Mouse (Mus musculus): ENCODE data around the gene Tfeb. TPM values are rescaled to one million over a fixed set of nuclear protein-coding genes. Genes with fewer than 3 reads are reported as not detected.

Gene Tfeb
- not detected for polyA plus RNA-seq (2014; fragmentation: Illumina TruSeq; extraction: RNeasy Lipid Tissue Mini Kit (QIAGEN cat#74804); ENCODE audit: low read depth, low replicate concordance)

GRCm38 (mm10) chr17:47736856-47737255 is at the start of gene Tfeb:
Gene Tfeb, plus strand, starts transcription at chr17:47737030.

DNA sequence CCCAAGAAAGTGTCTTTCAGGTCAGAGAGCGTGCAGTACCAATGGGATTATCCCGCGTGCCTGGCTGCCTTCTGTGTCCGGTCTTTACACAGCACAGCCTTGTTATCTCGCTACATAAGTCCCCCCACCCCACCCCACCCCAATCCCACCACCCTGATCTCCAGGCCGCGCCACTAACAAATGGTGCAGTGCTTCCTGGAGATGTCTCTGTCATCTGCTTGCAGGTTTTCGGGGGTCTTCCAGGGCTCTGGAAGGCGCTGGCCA is 48.6 kb upstream of the Tfeb start, which contains the start of gene Tomm6:
Gene Tomm6 (minus strand): TSS at position 43 of the 264 bp plus-strand sequence.

DNA sequence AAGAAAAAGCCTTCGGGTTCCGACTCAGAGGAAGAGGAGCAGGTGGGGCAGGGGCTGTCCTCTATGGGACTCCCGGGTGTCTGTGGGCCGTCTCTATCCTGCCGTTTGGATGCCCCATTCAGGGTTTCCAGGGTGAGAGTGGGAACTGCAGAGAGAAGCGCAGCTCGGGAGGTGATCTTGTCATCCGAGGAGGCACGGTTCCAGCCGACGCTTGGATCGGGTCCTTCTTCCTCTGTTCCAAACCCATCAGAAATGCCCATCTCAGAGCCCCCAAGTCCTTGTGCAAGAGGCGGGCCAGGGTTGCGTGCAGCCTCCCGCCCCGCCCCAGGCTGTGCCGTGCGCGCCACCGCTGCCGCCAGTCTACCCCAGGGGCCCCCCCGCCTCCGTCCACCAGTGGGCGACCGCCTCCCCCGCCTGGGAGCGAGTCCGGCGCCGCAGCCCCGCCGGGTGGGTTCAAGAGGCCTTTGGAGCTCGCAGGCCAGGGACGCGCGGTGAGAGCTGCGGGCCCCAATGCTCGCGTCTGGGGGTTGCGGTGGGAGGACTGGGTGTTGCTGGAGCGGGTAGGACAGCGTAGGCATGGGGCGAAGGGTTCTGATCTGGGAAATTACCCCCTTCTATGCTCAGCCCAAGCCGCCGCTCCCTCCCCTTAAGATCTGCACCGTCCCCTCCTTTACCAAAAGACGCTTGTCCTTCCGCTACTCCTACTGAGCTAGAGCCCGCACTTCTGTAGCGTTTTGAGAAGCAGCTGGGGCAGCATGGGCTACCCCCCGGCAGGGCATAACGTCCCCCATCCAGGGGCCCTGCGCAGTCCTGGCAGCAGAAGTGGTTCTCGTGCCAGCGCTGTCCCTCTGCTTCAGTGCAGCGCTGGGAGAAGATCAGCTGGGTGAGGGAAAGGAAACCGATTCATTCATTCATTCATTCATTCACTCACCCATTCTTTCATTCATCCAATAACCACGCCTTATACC is 47.9 kb upstream of the Tfeb start, which contains the start of gene Frs3:
Gene Frs3 (plus strand): TSS at position 423 of the 968 bp plus-strand sequence.

GRCm38 (mm10) chr17:47694442-47694502 is 42.6 kb upstream of the Tfeb start, which contains the start of gene Gm21981:
Gene Gm21981, minus strand, starts transcription at chr17:47694455.

DNA sequence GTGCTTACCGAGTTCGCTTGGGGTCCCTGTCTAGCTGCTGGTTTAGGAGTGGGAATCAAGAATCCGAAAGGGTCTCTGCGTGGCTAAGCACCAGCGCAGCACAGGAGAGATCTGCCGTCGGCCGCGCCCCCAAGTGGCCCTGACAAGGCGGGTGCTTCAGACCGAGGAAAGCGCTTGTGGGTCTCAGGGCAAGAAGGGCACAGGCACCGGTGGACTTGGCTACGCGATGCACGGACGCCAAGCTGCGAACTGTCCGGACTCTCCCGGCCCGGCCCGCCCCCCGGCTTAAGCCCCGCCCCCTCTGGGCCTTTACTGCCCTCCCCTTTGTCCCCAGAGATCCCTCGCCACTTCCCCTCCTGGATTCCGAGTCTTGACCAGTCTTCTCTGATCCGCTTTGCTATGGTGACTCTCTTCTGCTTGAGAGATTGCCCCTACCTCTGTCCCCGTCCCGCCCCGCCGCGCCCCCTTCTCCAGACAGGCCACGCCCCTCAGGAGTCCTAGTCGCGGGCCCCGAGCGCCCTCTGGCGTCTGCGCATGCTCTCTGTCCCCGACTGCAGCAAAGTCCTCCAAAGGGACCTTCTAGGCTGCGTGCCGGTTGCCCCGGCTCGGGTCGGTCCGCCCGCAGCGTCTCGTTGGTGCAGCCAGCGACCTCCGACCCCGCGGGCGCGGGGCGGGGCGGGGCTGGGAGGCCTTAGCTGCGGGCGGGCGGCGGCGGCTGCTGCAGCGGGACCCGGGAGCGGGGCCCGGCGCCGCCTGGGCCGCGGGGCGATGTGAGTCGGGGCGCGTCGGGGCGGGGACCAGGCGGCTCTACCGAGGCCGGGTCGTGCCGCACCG is 42.1 kb upstream of the Tfeb start, which contains the start of gene Prickle4:
Gene Prickle4 (minus strand): TSS at position 234 of the 834 bp plus-strand sequence.

DNA sequence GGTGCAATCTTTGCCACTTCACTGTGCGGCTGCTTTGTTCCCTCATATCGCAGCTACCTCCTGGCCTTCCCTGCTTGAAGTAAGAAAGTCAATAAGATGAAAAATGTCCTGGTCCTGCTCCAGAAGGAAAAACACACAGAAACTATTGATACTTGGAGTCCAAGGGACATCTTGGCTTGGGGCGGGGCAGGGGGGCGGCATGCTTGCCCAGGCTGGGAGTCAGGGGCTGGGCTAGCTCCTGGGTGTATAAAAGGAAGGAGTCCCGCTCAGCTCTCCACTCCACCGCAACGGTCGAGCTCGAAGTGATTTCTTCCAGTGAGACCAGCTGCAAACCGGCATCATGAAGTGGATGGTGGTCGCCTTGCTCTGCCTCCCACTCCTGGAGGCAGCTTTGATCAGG is 10.3 kb upstream of the Tfeb start, which contains the start of gene Pgc:
Gene Pgc (plus strand): TSS at position 277 of the 400 bp plus-strand sequence.

DNA sequence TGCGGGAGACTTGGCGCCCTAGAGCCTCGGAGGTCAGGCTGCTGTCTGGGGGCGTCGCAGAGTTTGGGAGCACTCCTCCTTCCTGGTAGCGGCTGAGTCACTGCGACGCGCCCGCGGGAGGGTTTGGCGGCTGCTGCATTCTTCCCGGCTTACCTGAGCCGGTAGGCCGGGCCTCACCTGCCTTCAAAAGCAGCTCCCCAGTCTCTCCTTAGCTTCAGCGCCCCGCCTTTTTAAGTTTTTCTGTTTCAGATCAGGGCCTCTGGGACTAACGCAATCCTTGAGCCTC is 97.6 kb downstream of the Tfeb start, which contains the start of gene Mdfi:
Gene Mdfi (minus strand): TSS at position 210 of the 286 bp plus-strand sequence.

Other genes with a start within 250 kb of the Tfeb start
- gene Taf8, start 234.7 kb upstream of the Tfeb start, polyA plus RNA-seq (2014; fragmentation: Illumina TruSeq; extraction: RNeasy Lipid Tissue Mini Kit (QIAGEN cat#74804); ENCODE audit: low read depth, low replicate concordance), result 6.2 TPM
- gene Ccnd3, start 232.0 kb upstream of the Tfeb start, polyA plus RNA-seq (2014; fragmentation: Illumina TruSeq; extraction: RNeasy Lipid Tissue Mini Kit (QIAGEN cat#74804); ENCODE audit: low read depth, low replicate concordance), result 27.5 TPM
- gene Bysl, start 125.5 kb upstream of the Tfeb start, polyA plus RNA-seq (2014; fragmentation: Illumina TruSeq; extraction: RNeasy Lipid Tissue Mini Kit (QIAGEN cat#74804); ENCODE audit: low read depth, low replicate concordance), result 2.0 TPM
- gene Med20, start 125.4 kb upstream of the Tfeb start, polyA plus RNA-seq (2014; fragmentation: Illumina TruSeq; extraction: RNeasy Lipid Tissue Mini Kit (QIAGEN cat#74804); ENCODE audit: low read depth, low replicate concordance), result 16.0 TPM
- 0.52 TPM for gene Gm20517, start 125.4 kb upstream of the Tfeb start, polyA plus RNA-seq (2014; fragmentation: Illumina TruSeq; extraction: RNeasy Lipid Tissue Mini Kit (QIAGEN cat#74804); ENCODE audit: low read depth, low replicate concordance)
- gene Usp49, start 106.3 kb upstream of the Tfeb start, polyA plus RNA-seq (2014; fragmentation: Illumina TruSeq; extraction: RNeasy Lipid Tissue Mini Kit (QIAGEN cat#74804); ENCODE audit: low read depth, low replicate concordance), result 2.7 TPM
- 27.5 TPM for gene Tomm6, start 48.6 kb upstream of the Tfeb start, polyA plus RNA-seq (2014; fragmentation: Illumina TruSeq; extraction: RNeasy Lipid Tissue Mini Kit (QIAGEN cat#74804); ENCODE audit: low read depth, low replicate concordance)
- 0.47 TPM for gene Frs3, start 48.0 kb upstream of the Tfeb start, polyA plus RNA-seq (2014; fragmentation: Illumina TruSeq; extraction: RNeasy Lipid Tissue Mini Kit (QIAGEN cat#74804); ENCODE audit: low read depth, low replicate concordance)
- gene Gm21981, start 42.6 kb upstream of the Tfeb start, polyA plus RNA-seq (2014; fragmentation: Illumina TruSeq; extraction: RNeasy Lipid Tissue Mini Kit (QIAGEN cat#74804); ENCODE audit: low read depth, low replicate concordance), result not detected
- gene Prickle4, start 42.3 kb upstream of the Tfeb start, polyA plus RNA-seq (2014; fragmentation: Illumina TruSeq; extraction: RNeasy Lipid Tissue Mini Kit (QIAGEN cat#74804); ENCODE audit: low read depth, low replicate concordance), result not detected
- not detected for gene Pgc, start 10.2 kb upstream of the Tfeb start, polyA plus RNA-seq (2014; fragmentation: Illumina TruSeq; extraction: RNeasy Lipid Tissue Mini Kit (QIAGEN cat#74804); ENCODE audit: low read depth, low replicate concordance)
- not detected for gene Mdfi, start 97.7 kb downstream of the Tfeb start, polyA plus RNA-seq (2014; fragmentation: Illumina TruSeq; extraction: RNeasy Lipid Tissue Mini Kit (QIAGEN cat#74804); ENCODE audit: low read depth, low replicate concordance)
- 0.29 TPM for gene Foxp4, start 187.6 kb downstream of the Tfeb start, polyA plus RNA-seq (2014; fragmentation: Illumina TruSeq; extraction: RNeasy Lipid Tissue Mini Kit (QIAGEN cat#74804); ENCODE audit: low read depth, low replicate concordance)